Comparison of ENCODE assay signal across 19 mouse cellular contexts in the genomic region with DNA sequence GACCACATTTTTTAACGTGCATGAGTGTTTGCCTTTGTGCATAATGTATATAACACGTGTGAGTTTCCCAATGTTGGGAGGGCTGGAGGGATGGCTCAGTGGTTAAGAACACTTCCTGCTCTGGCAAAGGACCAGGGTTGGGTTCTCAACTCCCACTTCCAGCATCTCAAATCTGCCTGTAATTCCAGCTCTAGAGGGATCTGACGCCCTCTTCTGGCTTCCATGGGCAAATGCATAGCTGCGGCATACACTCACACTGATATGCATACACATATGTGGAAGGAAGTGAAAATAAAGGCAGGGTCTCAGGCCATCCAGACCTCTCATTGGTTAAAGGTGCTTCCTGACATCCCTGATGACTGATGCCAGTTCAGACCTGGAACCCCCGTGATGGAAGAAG. TPM values are rescaled to one million over a fixed set of nuclear protein-coding genes. Genes with fewer than 3 reads are reported as not detected.
DNase-seq lines count a peak whose midpoint lies in the region; ATAC-seq and TF ChIP-seq lines count a peak whose summit lies in the region.
"Had no signal": no experiment of that assay in that cellular context is flagged by ENCODE, and none has a peak within 500 bp of the region (broad histone marks: within the 10 kb centered on the region; RNA-seq: fewer than 3 reads in every experiment).

No protein-coding gene starts in this region.

- no peaks in the 10 kb centered on the region for H3K4me1 ChIP-seq in intestine, postnatal 0 days (replicated peaks; ENCODE audit: control insufficient read depth, insufficient read depth, low read length)
- H3K4me1 ChIP-seq in intestine, embryonic 16.5 days (ENCODE audit: control insufficient read depth, insufficient read depth, low read length), result peaks cover 9% of the 10 kb centered on the region
- peaks cover 6% of the 10 kb centered on the region; the same call in 1 of the 2 replicates for H3K4me1 ChIP-seq in lung, postnatal 0 days (ENCODE audit: insufficient read depth, low read depth, low read length)

- H3K4me2 ChIP-seq in intestine, postnatal 0 days (replicated peaks; ENCODE audit: low read depth), result no peak overlapping the region
- no peak overlapping the region for H3K4me2 ChIP-seq in intestine, embryonic 16.5 days (ENCODE audit: low read depth, low read length)
- H3K4me2 ChIP-seq in lung, postnatal 0 days (replicated peaks; ENCODE audit: low read depth, low read length), result no peak overlapping the region
- H3K4me2 ChIP-seq: embryonic facial prominence, embryonic 15.5 days; heart, embryonic 12.5 days; hindbrain, embryonic 14.5 days had no signal

- no peak for TF ChIP-seq EP300 in lung, postnatal 0 days (IDR thresholded peaks at IDR 0.05)

- ATAC-seq in intestine, postnatal 0 days, result no peak
- no peak for ATAC-seq in intestine, embryonic 16.5 days
- ATAC-seq in lung, postnatal 0 days, result no peak
- peak; percentile 13; the same call in 1 of the 2 replicates for ATAC-seq in granulocyte monocyte progenitor cell, adult 5-6 weeks (replicated peaks; ENCODE audit: poor library complexity, severe bottlenecking)
- ATAC-seq: forebrain, embryonic 14.5 days had no signal

- DNase-seq in lung, postnatal 0 days (ENCODE audit: low spot score), result no peak
- DNase-seq in lung, adult 18-20 months, result no peak
- no peak for DNase-seq in urinary bladder, adult 2 months (ENCODE audit: low spot score)
- DNase-seq: adrenal gland, adult 2 months; adrenal gland, postnatal 25 days; cerebellum, adult 2 months; cerebellum, postnatal 14 days; embryo, embryonic 11 days; gastrocnemius, postnatal 10 days had no signal

- H3K27ac ChIP-seq in intestine, postnatal 0 days (ENCODE audit: low read depth, low read length), result no peak overlapping the region
- no peak overlapping the region for H3K27ac ChIP-seq in intestine, embryonic 16.5 days (ENCODE audit: low read length)
- H3K27ac ChIP-seq in lung, postnatal 0 days (ENCODE audit: low read length), result no peak overlapping the region
- H3K27ac ChIP-seq: embryonic facial prominence, embryonic 15.5 days; forebrain, embryonic 10.5 days; hindbrain, embryonic 10.5 days; hindbrain, embryonic 14.5 days had no signal

- H3K9ac ChIP-seq in intestine, postnatal 0 days (ENCODE audit: low read depth, low read length), result no peak overlapping the region
- no peak overlapping the region for H3K9ac ChIP-seq in intestine, embryonic 16.5 days (ENCODE audit: low read depth, low read length)
- no peak overlapping the region for H3K9ac ChIP-seq in lung, postnatal 0 days (replicated peaks; ENCODE audit: low read depth)
- H3K9ac ChIP-seq: embryonic facial prominence, embryonic 15.5 days; heart, embryonic 12.5 days; hindbrain, embryonic 14.5 days had no signal

- no peaks in the 10 kb centered on the region for H3K9me3 ChIP-seq in intestine, postnatal 0 days (ENCODE audit: control insufficient read depth)
- H3K9me3 ChIP-seq in intestine, embryonic 16.5 days (ENCODE audit: control insufficient read depth, low read length), result no peaks in the 10 kb centered on the region
- H3K9me3 ChIP-seq in lung, postnatal 0 days (ENCODE audit: low read length), result no peaks in the 10 kb centered on the region
- H3K9me3 ChIP-seq: embryonic facial prominence, embryonic 15.5 days; forebrain, embryonic 10.5 days; heart, embryonic 12.5 days had no signal

- 82% methylated on average over 5 of the region's 5 CpGs for WGBS in intestine, postnatal 0 days
- 79% methylated on average over 5 of the region's 5 CpGs for WGBS in intestine, embryonic 16.5 days
- 67% methylated on average over 5 of the region's 5 CpGs for WGBS in lung, postnatal 0 days

- no peaks in the 10 kb centered on the region for H3K27me3 ChIP-seq in intestine, postnatal 0 days (replicated peaks; ENCODE audit: control insufficient read depth, insufficient read depth, low read length)
- H3K27me3 ChIP-seq in intestine, embryonic 16.5 days (replicated peaks; ENCODE audit: control insufficient read depth, insufficient read depth, low read length), result no peaks in the 10 kb centered on the region
- H3K27me3 ChIP-seq in lung, postnatal 0 days (replicated peaks; ENCODE audit: insufficient read depth, low read length), result no peaks in the 10 kb centered on the region
- H3K27me3 ChIP-seq: embryonic facial prominence, embryonic 15.5 days; heart, embryonic 12.5 days had no signal

- H3K4me3 ChIP-seq in intestine, postnatal 0 days (ENCODE audit: low read depth, low read length), result no peak overlapping the region
- H3K4me3 ChIP-seq in intestine, embryonic 16.5 days (ENCODE audit: low read length), result no peak overlapping the region
- H3K4me3 ChIP-seq in lung, postnatal 0 days (ENCODE audit: low read depth, low read length), result no peak overlapping the region
- H3K4me3 ChIP-seq: embryonic facial prominence, embryonic 15.5 days; erythroblast, embryonic 14.5 days; forebrain, embryonic 10.5 days; heart, embryonic 12.5 days; hindbrain, embryonic 10.5 days had no signal

- H3K36me3 ChIP-seq in intestine, postnatal 0 days (ENCODE audit: control insufficient read depth, insufficient read depth), result peaks cover 11% of the 10 kb centered on the region; the same call in 1 of the 2 replicates
- no peaks in the 10 kb centered on the region for H3K36me3 ChIP-seq in intestine, embryonic 16.5 days (ENCODE audit: control insufficient read depth, insufficient read depth, low read length)
- peaks cover 5% of the 10 kb centered on the region; the same call in 1 of the 2 replicates for H3K36me3 ChIP-seq in lung, postnatal 0 days (ENCODE audit: insufficient read depth, low read length)

- peak; percentile 23 for TF ChIP-seq CTCF in intestine, postnatal 0 days (IDR thresholded peaks at IDR 0.05; ENCODE audit: low read depth)
- peak; percentile 7; the same call in 1 of the 2 replicates for TF ChIP-seq CTCF in lung, postnatal 0 days (IDR thresholded peaks at IDR 0.05)

RNA-seq across cellular contexts. Expression of gene Clasrp, which starts 3.0 kb away (rescaled TPM):
- 14.8 and 16.9 TPM in 2 replicates for polyA plus RNA-seq in intestine, postnatal 0 days (2015; fragmentation: Nextera tagmentation; extraction: Ambion mirVana)
- 30.3 and 32.5 TPM in 2 replicates for polyA plus RNA-seq in intestine, embryonic 16.5 days (2015; fragmentation: Nextera tagmentation; extraction: Ambion mirVana)
- 22.6 and 23.8 TPM in 2 replicates for polyA plus RNA-seq in lung, postnatal 0 days (2015; fragmentation: Nextera tagmentation; extraction: Ambion mirVana)
- 24.2 and 40.8 TPM in 2 replicates for total RNA-seq in granulocyte monocyte progenitor cell, adult 5-6 weeks (2014; fragmentation: Nextera tagmentation)
- 19.6 TPM in 2 replicates for total RNA-seq in granulocyte monocyte progenitor cell, adult 5-6 weeks (2017)
- 68.9 and 76.5 TPM in 2 replicates for polyA plus RNA-seq in urinary bladder, adult 2 months (2012; rRNA removed)

RNA-seq across cellular contexts. Expression of gene Relb, which starts 21.9 kb away (rescaled TPM):
- 10.5 and 10.6 TPM in 2 replicates for polyA plus RNA-seq in intestine, postnatal 0 days (2015; fragmentation: Nextera tagmentation; extraction: Ambion mirVana)
- 8.8 and 10.6 TPM in 2 replicates for polyA plus RNA-seq in intestine, embryonic 16.5 days (2015; fragmentation: Nextera tagmentation; extraction: Ambion mirVana)
- 15.6 and 29.8 TPM in 2 replicates for polyA plus RNA-seq in lung, postnatal 0 days (2015; fragmentation: Nextera tagmentation; extraction: Ambion mirVana)
- 1.2 TPM in 1 of 2 replicates, not detected in the other for total RNA-seq in granulocyte monocyte progenitor cell, adult 5-6 weeks (2014; fragmentation: Nextera tagmentation)
- 1.4 and 1.9 TPM in 2 replicates for total RNA-seq in granulocyte monocyte progenitor cell, adult 5-6 weeks (2017)
- 22.5 and 23.5 TPM in 2 replicates for polyA plus RNA-seq in urinary bladder, adult 2 months (2012; rRNA removed)

RNA-seq across cellular contexts. Expression of gene Gemin7, which starts 29.9 kb away (rescaled TPM):
- 99.5 and 102 TPM in 2 replicates for polyA plus RNA-seq in intestine, postnatal 0 days (2015; fragmentation: Nextera tagmentation; extraction: Ambion mirVana)
- polyA plus RNA-seq in intestine, embryonic 16.5 days (2015; fragmentation: Nextera tagmentation; extraction: Ambion mirVana), result 132 and 137 TPM in 2 replicates
- 161 and 163 TPM in 2 replicates for polyA plus RNA-seq in lung, postnatal 0 days (2015; fragmentation: Nextera tagmentation; extraction: Ambion mirVana)
- total RNA-seq in granulocyte monocyte progenitor cell, adult 5-6 weeks (2014; fragmentation: Nextera tagmentation), result 66.1 and 70.9 TPM in 2 replicates
- 37.8 and 44.3 TPM in 2 replicates for total RNA-seq in granulocyte monocyte progenitor cell, adult 5-6 weeks (2017)
- polyA plus RNA-seq in urinary bladder, adult 2 months (2012; rRNA removed), result 69.0 TPM in 2 replicates

RNA-seq across cellular contexts. Expression of gene Zfp296, which starts 30.2 kb away (rescaled TPM):
- 0.14 TPM in 1 of 2 replicates, not detected in the other for polyA plus RNA-seq in intestine, postnatal 0 days (2015; fragmentation: Nextera tagmentation; extraction: Ambion mirVana)
- polyA plus RNA-seq in intestine, embryonic 16.5 days (2015; fragmentation: Nextera tagmentation; extraction: Ambion mirVana), result 0.42 and 0.64 TPM in 2 replicates
- polyA plus RNA-seq in lung, postnatal 0 days (2015; fragmentation: Nextera tagmentation; extraction: Ambion mirVana), result 0.76 and 0.88 TPM in 2 replicates
- 3.9 and 7.0 TPM in 2 replicates for total RNA-seq in granulocyte monocyte progenitor cell, adult 5-6 weeks (2014; fragmentation: Nextera tagmentation)
- 3.8 and 3.9 TPM in 2 replicates for total RNA-seq in granulocyte monocyte progenitor cell, adult 5-6 weeks (2017)
- polyA plus RNA-seq in urinary bladder, adult 2 months (2012; rRNA removed), result 6.2 and 7.0 TPM in 2 replicates

RNA-seq across cellular contexts. Expression of gene Ppp1r37, which starts 44.4 kb away (rescaled TPM):
- 13.9 and 15.0 TPM in 2 replicates for polyA plus RNA-seq in intestine, postnatal 0 days (2015; fragmentation: Nextera tagmentation; extraction: Ambion mirVana)
- 15.5 and 18.6 TPM in 2 replicates for polyA plus RNA-seq in intestine, embryonic 16.5 days (2015; fragmentation: Nextera tagmentation; extraction: Ambion mirVana)
- polyA plus RNA-seq in lung, postnatal 0 days (2015; fragmentation: Nextera tagmentation; extraction: Ambion mirVana), result 19.1 and 20.3 TPM in 2 replicates
- total RNA-seq in granulocyte monocyte progenitor cell, adult 5-6 weeks (2014; fragmentation: Nextera tagmentation), result 29.7 and 32.3 TPM in 2 replicates
- 11.9 and 17.8 TPM in 2 replicates for total RNA-seq in granulocyte monocyte progenitor cell, adult 5-6 weeks (2017)
- 61.4 and 64.8 TPM in 2 replicates for polyA plus RNA-seq in urinary bladder, adult 2 months (2012; rRNA removed)
